Mouse (Mus musculus): ENCODE data around the gene Tmem126b. TPM values are rescaled to one million over a fixed set of nuclear protein-coding genes. Genes with fewer than 3 reads are reported as not detected.

Tmem126b gene
- polyA plus RNA-seq, 1 experiment, result 3.9 TPM

DNA sequence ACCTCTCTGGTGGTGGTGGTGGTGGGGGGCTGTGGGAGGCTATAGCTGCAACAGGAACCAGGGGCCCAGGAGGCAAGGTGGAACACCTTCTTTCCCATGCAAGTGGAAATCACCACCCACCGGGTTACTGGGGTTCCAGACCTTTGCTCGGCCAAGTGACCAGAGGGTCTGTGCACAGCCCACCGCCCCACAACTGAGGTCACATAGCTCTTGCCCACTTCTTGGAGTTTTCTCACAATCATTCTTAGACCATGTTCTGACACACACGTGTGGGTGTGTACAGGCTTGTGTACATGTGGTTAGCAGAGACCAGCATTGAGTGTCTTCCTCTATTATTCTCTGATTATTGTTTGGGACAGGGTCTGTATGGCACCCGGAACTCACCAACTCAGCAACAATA is 14.4 kb downstream of the Tmem126b start:
- no peaks in the 10 kb centered on the region for H3K27me3 ChIP-seq (ENCODE audit: control insufficient read depth, insufficient read depth, low read length)
- no peak for TF ChIP-seq CTCF (IDR thresholded peaks at IDR 0.05; ENCODE audit: extremely low read depth, insufficient read depth, insufficient read length, insufficient replicate concordance)
- TF ChIP-seq POLR2A (IDR thresholded peaks at IDR 0.05; ENCODE audit: low read depth, low read length), result no peak
- 92% methylated on average over 5 of the region's 5 CpGs for WGBS

DNA sequence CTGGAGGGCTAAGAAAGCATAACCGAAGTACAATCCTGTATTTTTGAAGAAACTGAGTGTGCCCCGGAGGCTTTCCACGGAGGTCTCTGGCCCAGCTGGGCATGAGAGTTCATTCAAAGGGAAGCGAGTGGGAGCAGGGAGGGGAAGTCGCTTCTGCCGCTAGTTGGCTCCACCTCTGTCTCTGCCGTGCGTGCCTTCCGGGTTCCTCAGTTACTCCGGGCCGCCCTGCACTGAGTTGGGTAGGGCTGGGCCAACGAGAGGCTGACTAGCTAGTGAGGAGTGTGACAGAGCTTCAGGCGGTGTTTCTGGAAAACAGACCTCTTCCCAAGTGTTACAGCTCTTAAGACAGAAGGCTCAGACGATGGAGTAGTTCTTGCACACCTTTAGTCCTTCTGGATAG is 14.9 kb downstream of the Tmem126b start:
- DNase-seq (ENCODE audit: low read depth in 1 of 2, low spot score in 2 of 2), result peak in 1 of 2 experiments; percentile 60

More for the DNA sequence above, 14.4 kb downstream of the Tmem126b start:
- H3K4me3 ChIP-seq (ENCODE audit: extremely low read depth, insufficient read depth, insufficient read length), result no peak overlapping the region
- H3K36me3 ChIP-seq (ENCODE audit: control insufficient read depth, insufficient read depth, low read length), result no peaks in the 10 kb centered on the region
- no peak for DNase-seq (ENCODE audit: low read depth in 1 of 2, low spot score in 2 of 2)
- peaks cover 2% of the 10 kb centered on the region; the same call in 1 of the 2 replicates for H3K4me1 ChIP-seq (ENCODE audit: control insufficient read depth, insufficient read depth, insufficient read length)
- no peak overlapping the region for H3K27ac ChIP-seq (ENCODE audit: insufficient read depth, low read length)

DNA sequence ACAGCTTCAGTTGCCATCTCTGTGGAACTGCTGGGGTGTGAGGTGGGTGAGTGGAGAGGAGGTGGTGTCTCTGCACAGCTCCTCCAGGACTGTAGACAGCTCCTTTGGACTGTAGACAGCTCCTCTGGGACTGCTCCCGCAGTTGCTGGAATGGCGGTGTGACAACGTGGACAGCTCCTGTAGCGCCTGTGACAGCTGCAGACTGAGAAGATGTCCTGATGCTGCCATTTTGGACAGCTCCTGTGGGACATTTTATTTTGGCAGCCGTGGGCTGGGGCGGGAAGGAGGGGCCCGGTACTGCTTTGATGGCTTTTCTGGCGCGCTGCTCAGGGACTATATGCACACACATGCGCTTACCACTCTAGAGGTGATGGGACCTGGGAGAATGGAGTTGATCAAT is 15.5 kb downstream of the Tmem126b start:
- 75% methylated on average over 10 of the region's 10 CpGs for WGBS
- Histone ChIP-seq H3K36me3 (ENCODE audit: control insufficient read depth, insufficient read depth, low read length) (no peaks in the 10 kb centered on the region), H3K4me3 (ENCODE audit: extremely low read depth, insufficient read depth, insufficient read length) (no peak overlapping the region), H3K27me3 (ENCODE audit: control insufficient read depth, insufficient read depth, low read length) (no peaks in the 10 kb centered on the region), H3K27ac (ENCODE audit: insufficient read depth, low read length) (no peak overlapping the region), H3K4me1 (ENCODE audit: control insufficient read depth, insufficient read depth, insufficient read length) (peaks cover 4% of the 10 kb centered on the region; the same call in 1 of the 2 replicates)
- TF ChIP-seq POLR2A (IDR thresholded peaks at IDR 0.05; ENCODE audit: low read depth, low read length) (no peak), CTCF (IDR thresholded peaks at IDR 0.05; ENCODE audit: extremely low read depth, insufficient read depth, insufficient read length, insufficient replicate concordance) (no peak)
- DNase-seq (ENCODE audit: low read depth in 1 of 2, low spot score in 2 of 2), result no peak

More for the DNA sequence above, 14.9 kb downstream of the Tmem126b start:
- H3K27me3 ChIP-seq (ENCODE audit: control insufficient read depth, insufficient read depth, low read length), result no peaks in the 10 kb centered on the region
- no peak overlapping the region for H3K4me3 ChIP-seq (ENCODE audit: extremely low read depth, insufficient read depth, insufficient read length)
- peak; percentile 27; the same call in 1 of the 2 replicates for TF ChIP-seq CTCF (IDR thresholded peaks at IDR 0.05; ENCODE audit: extremely low read depth, insufficient read depth, insufficient read length, insufficient replicate concordance)
- TF ChIP-seq POLR2A (IDR thresholded peaks at IDR 0.05; ENCODE audit: low read depth, low read length), result no peak
- 26% methylated on average over 14 of the region's 14 CpGs for WGBS
- H3K4me1 ChIP-seq (ENCODE audit: control insufficient read depth, insufficient read depth, insufficient read length), result peaks cover 4% of the 10 kb centered on the region; the same call in 1 of the 2 replicates
- H3K36me3 ChIP-seq (ENCODE audit: control insufficient read depth, insufficient read depth, low read length), result no peaks in the 10 kb centered on the region
- no peak overlapping the region for H3K27ac ChIP-seq (ENCODE audit: insufficient read depth, low read length)

- TF ChIP-seq CTCF (IDR thresholded peaks at IDR 0.05; ENCODE audit: extremely low read depth, insufficient read depth, insufficient read length, insufficient replicate concordance), result no peak
- TF ChIP-seq POLR2A (IDR thresholded peaks at IDR 0.05; ENCODE audit: low read depth, low read length), result no peak
- H3K27ac ChIP-seq (ENCODE audit: insufficient read depth, low read length), result peak overlapping the region; percentile 75
- peaks cover 1% of the 10 kb centered on the region; the same call in 1 of the 2 replicates for H3K36me3 ChIP-seq (ENCODE audit: control insufficient read depth, insufficient read depth, low read length)
- H3K4me1 ChIP-seq (ENCODE audit: control insufficient read depth, insufficient read depth, insufficient read length), result peaks cover 4% of the 10 kb centered on the region; the same call in 1 of the 2 replicates
- H3K4me3 ChIP-seq (ENCODE audit: extremely low read depth, insufficient read depth, insufficient read length), result peak overlapping the region; percentile 84
- no peak for DNase-seq (ENCODE audit: low read depth in 1 of 2, low spot score in 2 of 2)
- H3K27me3 ChIP-seq (ENCODE audit: control insufficient read depth, insufficient read depth, low read length), result no peaks in the 10 kb centered on the region
- WGBS, result 7% methylated on average over 10 of the region's 10 CpGs
These were observed 18.3 kb downstream of the Tmem126b start for GRCm38 (mm10) chr7:90457517-90457916.

- Histone ChIP-seq H3K27ac (ENCODE audit: insufficient read depth, low read length) (peak within 1 kb of the TSS; percentile 75), H3K4me3 (ENCODE audit: extremely low read depth, insufficient read depth, insufficient read length) (peak within 1 kb of the TSS; percentile 84), H3K27me3 (ENCODE audit: control insufficient read depth, insufficient read depth, low read length) (no peaks in the 10 kb centered on the region), H3K36me3 (ENCODE audit: control insufficient read depth, insufficient read depth, low read length) (peaks cover 1% of the 10 kb centered on the region; the same call in 1 of the 2 replicates), H3K4me1 (ENCODE audit: control insufficient read depth, insufficient read depth, insufficient read length) (peaks cover 4% of the 10 kb centered on the region; the same call in 1 of the 2 replicates)
- under 1% methylated on average over 41 of the region's 41 CpGs for WGBS
- DNase-seq (ENCODE audit: low read depth in 1 of 2, low spot score in 2 of 2), result peak; percentile 50 to 73
- peak; percentile 24; the same call in 1 of the 2 replicates for TF ChIP-seq CTCF (IDR thresholded peaks at IDR 0.05; ENCODE audit: extremely low read depth, insufficient read depth, insufficient read length, insufficient replicate concordance)
- TF ChIP-seq POLR2A (IDR thresholded peaks at IDR 0.05; ENCODE audit: low read depth, low read length), result peak; percentile 76
These were observed 18.8 kb downstream of the Tmem126b start, which contains the start of gene Tmem126a for GRCm38 (mm10) chr7:90456845-90457468. Tmem126a (minus strand) TSS chr7:90457229.

GRCm38 (mm10) chr7:90456149-90456844 is 19.5 kb downstream of the Tmem126b start:
- peaks cover 1% of the 10 kb centered on the region; the same call in 1 of the 2 replicates for H3K36me3 ChIP-seq (ENCODE audit: control insufficient read depth, insufficient read depth, low read length)
- H3K27me3 ChIP-seq (ENCODE audit: control insufficient read depth, insufficient read depth, low read length), result no peaks in the 10 kb centered on the region
- DNase-seq (ENCODE audit: low read depth in 1 of 2, low spot score in 2 of 2), result no peak
- TF ChIP-seq POLR2A (IDR thresholded peaks at IDR 0.05; ENCODE audit: low read depth, low read length), result no peak
- TF ChIP-seq CTCF (IDR thresholded peaks at IDR 0.05; ENCODE audit: extremely low read depth, insufficient read depth, insufficient read length, insufficient replicate concordance), result no peak
- peaks cover 4% of the 10 kb centered on the region; the same call in 1 of the 2 replicates for H3K4me1 ChIP-seq (ENCODE audit: control insufficient read depth, insufficient read depth, insufficient read length)
- H3K4me3 ChIP-seq (ENCODE audit: extremely low read depth, insufficient read depth, insufficient read length), result peak overlapping the region; percentile 84; the same call in 1 of the 2 replicates
- 22% methylated on average over 7 of the region's 7 CpGs for WGBS
- H3K27ac ChIP-seq (ENCODE audit: insufficient read depth, low read length), result no peak overlapping the region

Measured in spleen, adult 2 months (tissue).